Mouse (Mus musculus): ENCODE results near the gene Ldlrad3. TPM values are rescaled to one million over a fixed set of nuclear protein-coding genes. Genes with fewer than 3 reads are reported as not detected.

The Ldlrad3 gene
- polyA plus RNA-seq, 1 experiment = 18.5 TPM

DNA sequence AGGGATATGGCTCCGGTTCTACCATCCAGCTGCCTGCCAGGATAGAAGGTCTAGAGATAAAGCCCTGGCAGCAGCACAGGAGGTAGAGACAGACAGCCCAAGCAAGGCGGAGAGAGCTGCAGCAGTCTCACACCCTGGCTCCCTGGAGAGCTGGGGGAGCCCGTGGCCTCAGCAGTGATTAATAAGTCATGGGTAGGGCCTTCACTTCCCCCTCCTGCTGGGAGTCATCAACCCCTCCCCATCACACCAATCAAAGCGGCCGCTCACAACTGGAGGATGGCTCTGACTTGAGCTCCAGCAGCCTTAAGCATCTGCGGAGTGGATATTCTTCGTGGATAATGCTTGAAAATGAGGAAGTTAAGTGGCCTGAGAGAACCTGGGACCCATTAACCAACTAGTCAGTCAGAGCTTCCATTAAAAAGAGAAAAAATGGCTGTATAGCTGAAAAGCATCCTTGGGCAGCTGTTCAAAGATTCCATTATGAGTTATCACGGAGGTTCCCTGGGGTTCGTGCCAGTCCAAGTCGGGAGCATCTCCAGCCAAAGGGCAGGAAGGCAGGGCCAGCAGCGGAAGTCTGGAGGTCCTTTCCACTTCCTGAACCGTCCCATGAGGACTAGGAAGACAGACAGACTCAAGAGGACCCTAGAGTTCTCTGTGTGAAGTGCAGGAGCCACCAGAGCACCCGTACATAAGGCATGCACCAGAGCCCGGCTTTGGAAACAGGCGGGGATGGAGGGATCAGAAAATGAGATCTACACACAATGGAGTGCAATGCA lies 19.4 kb downstream of the Ldlrad3 start:
- WGBS = 59% methylated on average over 15 of the region's 15 CpGs
- peak; percentile 59 for DNase-seq
- Histone ChIP-seq H3K4me3 (ENCODE audit: insufficient read depth, low read depth, low read length) (no peak overlapping the region), H3K27me3 (replicated peaks; ENCODE audit: control insufficient read depth, insufficient read depth, low read length) (no peaks in the 10 kb centered on the region), H3K36me3 (ENCODE audit: control insufficient read depth, insufficient read depth, low read length) (no peaks in the 10 kb centered on the region), H3K27ac (ENCODE audit: insufficient read depth, low read depth, low read length) (no peak overlapping the region), H3K4me1 (ENCODE audit: control insufficient read depth, insufficient read depth, low read length) (no peaks in the 10 kb centered on the region; the same call in 1 of the 2 replicates)
- TF ChIP-seq CTCF (conservative IDR thresholded peaks at IDR 0.05; ENCODE audit: insufficient read depth, insufficient read length, low read depth, low read length) = 0 out of 2 replicates have a peak, but pooled peaks have one; percentile 10
- TF ChIP-seq POLR2A (IDR thresholded peaks at IDR 0.05; ENCODE audit: low read depth, low read length) = no peak

DNA sequence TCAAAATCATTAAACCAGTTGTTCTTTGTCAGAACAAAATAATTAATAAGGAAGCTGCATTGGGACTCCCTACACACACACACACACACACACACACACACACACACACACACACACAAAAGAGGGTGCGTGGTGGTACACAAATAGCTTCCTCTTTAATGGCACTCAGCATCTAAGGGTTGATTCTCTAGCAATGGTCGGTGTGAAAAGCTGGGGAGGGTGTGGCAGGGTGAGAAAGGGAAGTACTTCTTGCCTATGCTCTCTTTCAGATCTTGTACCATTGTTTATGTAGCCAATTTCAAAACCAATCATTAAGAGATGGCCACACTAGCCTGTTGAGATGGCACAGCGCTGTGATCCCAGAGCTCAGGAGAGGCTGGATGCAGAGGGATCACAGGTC lies 23.1 kb downstream of the Ldlrad3 start:
- TF ChIP-seq CTCF (conservative IDR thresholded peaks at IDR 0.05; ENCODE audit: insufficient read depth, insufficient read length, low read depth, low read length) (no peak), POLR2A (IDR thresholded peaks at IDR 0.05; ENCODE audit: low read depth, low read length) (no peak)
- DNase-seq = no peak
- Histone ChIP-seq H3K27ac (ENCODE audit: insufficient read depth, low read depth, low read length) (no peak overlapping the region), H3K27me3 (replicated peaks; ENCODE audit: control insufficient read depth, insufficient read depth, low read length) (no peaks in the 10 kb centered on the region), H3K36me3 (ENCODE audit: control insufficient read depth, insufficient read depth, low read length) (no peaks in the 10 kb centered on the region), H3K4me1 (ENCODE audit: control insufficient read depth, insufficient read depth, low read length) (no peaks in the 10 kb centered on the region; the same call in 1 of the 2 replicates), H3K4me3 (ENCODE audit: insufficient read depth, low read depth, low read length) (no peak overlapping the region)
- 80% methylated on average over 3 of the region's 3 CpGs for WGBS

DNA sequence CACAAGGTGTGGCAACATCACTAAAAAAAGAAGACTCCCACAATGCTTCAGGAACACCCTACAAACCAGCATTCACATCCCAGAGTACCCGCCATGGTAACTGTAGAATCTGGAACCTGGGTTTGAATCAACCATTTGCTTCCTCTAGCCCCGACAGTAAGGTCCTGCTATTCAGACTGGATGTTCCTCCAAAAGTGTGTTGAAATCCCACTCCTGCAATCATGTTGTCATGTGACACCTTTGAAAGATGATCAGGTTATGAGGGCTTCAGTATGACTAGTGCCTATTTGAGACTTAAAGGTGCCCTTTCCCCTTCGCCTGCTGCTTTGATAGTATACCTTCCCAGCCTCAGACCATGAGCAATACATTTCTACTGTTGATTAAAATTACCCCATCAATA lies 28.6 kb downstream of the Ldlrad3 start:
- Histone ChIP-seq H3K27ac (ENCODE audit: insufficient read depth, low read depth, low read length) (no peak overlapping the region), H3K27me3 (replicated peaks; ENCODE audit: control insufficient read depth, insufficient read depth, low read length) (no peaks in the 10 kb centered on the region), H3K36me3 (ENCODE audit: control insufficient read depth, insufficient read depth, low read length) (no peaks in the 10 kb centered on the region), H3K4me1 (ENCODE audit: control insufficient read depth, insufficient read depth, low read length) (peaks cover 38% of the 10 kb centered on the region), H3K4me3 (ENCODE audit: insufficient read depth, low read depth, low read length) (no peak overlapping the region)
- DNase-seq = no peak
- TF ChIP-seq CTCF (conservative IDR thresholded peaks at IDR 0.05; ENCODE audit: insufficient read depth, insufficient read length, low read depth, low read length) = no peak
- TF ChIP-seq POLR2A (IDR thresholded peaks at IDR 0.05; ENCODE audit: low read depth, low read length) = no peak
- WGBS = 97% methylated on average over 3 of the region's 3 CpGs

DNA sequence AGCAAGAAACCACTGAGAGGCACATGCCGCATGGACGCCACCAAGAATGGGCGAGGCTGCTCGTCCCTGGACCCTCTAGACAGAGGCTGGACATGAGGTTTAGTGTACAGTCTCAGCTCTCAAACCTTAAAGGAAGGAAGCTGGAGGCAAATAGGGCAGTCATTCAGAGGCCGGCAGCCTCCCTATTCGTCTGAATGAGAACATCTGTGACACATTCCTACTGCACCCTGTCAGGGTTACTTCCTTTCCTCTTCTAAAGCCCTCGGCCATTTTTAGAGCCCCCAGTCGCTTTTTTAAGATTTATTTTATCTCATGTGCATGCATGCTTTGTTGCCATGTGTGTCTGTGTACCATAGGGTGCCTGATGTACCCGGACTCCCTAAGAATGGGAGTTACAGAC lies 29.2 kb downstream of the Ldlrad3 start:
- Histone ChIP-seq H3K4me1 (ENCODE audit: control insufficient read depth, insufficient read depth, low read length) (peaks cover 40% of the 10 kb centered on the region), H3K36me3 (ENCODE audit: control insufficient read depth, insufficient read depth, low read length) (no peaks in the 10 kb centered on the region), H3K4me3 (ENCODE audit: insufficient read depth, low read depth, low read length) (no peak overlapping the region), H3K27me3 (replicated peaks; ENCODE audit: control insufficient read depth, insufficient read depth, low read length) (no peaks in the 10 kb centered on the region), H3K27ac (ENCODE audit: insufficient read depth, low read depth, low read length) (no peak overlapping the region)
- DNase-seq = no peak
- WGBS = 73% methylated on average over 9 of the region's 9 CpGs
- TF ChIP-seq CTCF (conservative IDR thresholded peaks at IDR 0.05; ENCODE audit: insufficient read depth, insufficient read length, low read depth, low read length) (no peak), POLR2A (IDR thresholded peaks at IDR 0.05; ENCODE audit: low read depth, low read length) (no peak)

DNA sequence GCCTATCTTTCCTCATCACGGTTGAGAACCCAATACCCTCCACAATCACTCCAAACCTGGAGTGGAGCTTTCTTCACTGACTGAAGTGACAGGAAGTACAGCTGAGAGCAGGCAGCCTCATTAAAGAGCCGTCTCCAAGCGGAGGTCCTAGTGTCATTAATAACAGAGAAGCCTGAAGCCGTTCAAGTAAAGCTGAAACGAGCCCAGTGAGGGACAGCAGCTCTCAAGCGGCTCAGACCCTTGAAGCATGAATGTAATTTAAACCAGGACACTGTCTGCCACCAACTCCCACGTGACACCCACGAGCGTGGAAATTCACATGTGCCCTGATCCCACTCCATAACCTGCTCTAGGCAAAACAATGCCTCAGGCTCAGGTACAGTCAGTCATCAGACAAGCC lies 29.7 kb downstream of the Ldlrad3 start:
- WGBS = 36% methylated on average over 9 of the region's 9 CpGs
- Histone ChIP-seq H3K4me1 (ENCODE audit: control insufficient read depth, insufficient read depth, low read length) (peaks cover 44% of the 10 kb centered on the region), H3K27ac (ENCODE audit: insufficient read depth, low read depth, low read length) (no peak overlapping the region; the same call in 1 of the 2 replicates), H3K4me3 (ENCODE audit: insufficient read depth, low read depth, low read length) (no peak overlapping the region), H3K27me3 (replicated peaks; ENCODE audit: control insufficient read depth, insufficient read depth, low read length) (no peaks in the 10 kb centered on the region), H3K36me3 (ENCODE audit: control insufficient read depth, insufficient read depth, low read length) (no peaks in the 10 kb centered on the region)
- no peak for DNase-seq
- TF ChIP-seq POLR2A (IDR thresholded peaks at IDR 0.05; ENCODE audit: low read depth, low read length) = no peak
- TF ChIP-seq CTCF (conservative IDR thresholded peaks at IDR 0.05; ENCODE audit: insufficient read depth, insufficient read length, low read depth, low read length) = no peak

DNA sequence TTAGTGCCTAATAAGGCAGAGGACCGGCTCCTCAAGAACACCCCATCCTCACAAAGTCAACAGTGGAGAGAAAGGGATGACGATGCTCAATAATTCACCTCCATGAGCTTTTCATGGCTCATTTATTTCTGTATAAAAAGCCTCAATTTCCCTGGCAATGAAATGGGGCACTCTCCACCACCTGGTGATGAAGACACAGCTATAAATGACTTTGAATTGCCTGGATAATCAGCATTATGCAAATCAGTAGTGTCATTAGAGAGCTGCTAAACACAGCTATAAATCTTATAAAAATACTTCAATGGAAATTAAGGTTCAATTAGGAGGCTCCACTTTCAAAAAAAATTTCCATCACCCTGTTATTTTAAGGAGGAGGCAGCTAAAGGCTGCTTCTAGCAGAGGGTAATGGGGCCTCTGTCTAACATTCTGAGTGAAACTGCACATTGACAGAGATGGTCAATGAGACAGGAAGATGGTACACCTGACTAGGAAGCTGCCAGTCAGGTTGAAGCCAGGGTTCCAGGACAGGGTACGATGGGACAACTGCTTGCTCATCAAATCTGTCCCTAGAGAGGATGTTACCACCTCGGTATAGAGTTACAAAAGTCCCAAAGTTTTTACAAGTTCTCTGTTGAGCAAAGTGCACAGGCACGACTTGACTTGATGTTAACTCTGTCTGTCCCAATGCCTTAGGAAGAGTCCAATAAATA lies 30.7 kb downstream of the Ldlrad3 start:
- TF ChIP-seq POLR2A (IDR thresholded peaks at IDR 0.05; ENCODE audit: low read depth, low read length) (no peak), CTCF (conservative IDR thresholded peaks at IDR 0.05; ENCODE audit: insufficient read depth, insufficient read length, low read depth, low read length) (no peak)
- DNase-seq = peak; percentile 34
- H3K4me3 ChIP-seq (ENCODE audit: insufficient read depth, low read depth, low read length) = no peak overlapping the region
- H3K27me3 ChIP-seq (replicated peaks; ENCODE audit: control insufficient read depth, insufficient read depth, low read length) = no peaks in the 10 kb centered on the region
- H3K4me1 ChIP-seq (ENCODE audit: control insufficient read depth, insufficient read depth, low read length) = peaks cover 51% of the 10 kb centered on the region
- 24% methylated on average over 5 of the region's 5 CpGs for WGBS
- H3K27ac ChIP-seq (ENCODE audit: insufficient read depth, low read depth, low read length) = peak overlapping the region; percentile 85
- no peaks in the 10 kb centered on the region for H3K36me3 ChIP-seq (ENCODE audit: control insufficient read depth, insufficient read depth, low read length)

DNA sequence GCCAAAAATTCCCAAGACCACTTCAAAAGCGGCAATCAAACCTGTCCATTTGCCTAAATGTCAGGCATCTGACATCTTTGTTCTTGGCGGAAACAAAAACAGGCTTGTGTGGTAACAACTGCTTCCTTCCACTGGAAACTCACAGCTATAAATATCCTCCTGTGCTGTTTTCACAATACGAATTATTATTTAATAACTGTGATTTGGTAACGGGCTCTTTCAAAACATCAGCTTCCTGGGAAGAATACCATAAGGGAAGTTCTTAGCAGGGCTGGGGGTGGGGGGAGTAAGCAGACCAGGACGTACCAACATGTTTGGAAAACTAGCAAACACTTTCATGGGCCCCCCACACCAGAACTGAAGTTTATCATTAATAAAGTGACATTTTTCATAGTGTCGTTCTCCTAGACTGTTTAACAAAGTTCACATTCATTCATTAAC lies 31.4 kb downstream of the Ldlrad3 start:
- H3K27ac ChIP-seq (ENCODE audit: insufficient read depth, low read depth, low read length) = peak overlapping the region; percentile 100
- peak; percentile 69 for DNase-seq
- peaks cover 53% of the 10 kb centered on the region for H3K4me1 ChIP-seq (ENCODE audit: control insufficient read depth, insufficient read depth, low read length)
- 8% methylated on average over 6 of the region's 6 CpGs for WGBS
- no peak for TF ChIP-seq POLR2A (IDR thresholded peaks at IDR 0.05; ENCODE audit: low read depth, low read length)
- TF ChIP-seq CTCF (conservative IDR thresholded peaks at IDR 0.05; ENCODE audit: insufficient read depth, insufficient read length, low read depth, low read length) = no peak
- no peaks in the 10 kb centered on the region for H3K27me3 ChIP-seq (replicated peaks; ENCODE audit: control insufficient read depth, insufficient read depth, low read length)
- H3K36me3 ChIP-seq (ENCODE audit: control insufficient read depth, insufficient read depth, low read length) = no peaks in the 10 kb centered on the region
- H3K4me3 ChIP-seq (ENCODE audit: insufficient read depth, low read depth, low read length) = no peak overlapping the region

All from kidney, adult 2 months (tissue).